Mouse (Mus musculus): ENCODE data around the gene Gfm2. TPM values are rescaled to one million over a fixed set of nuclear protein-coding genes. Genes with fewer than 3 reads are reported as not detected.
A peak's percentile ranks its signal among the peaks of the same experiment; 100 is the strongest.

Gfm2 gene
- 9.1 and 12.6 TPM in 2 replicates for polyA plus RNA-seq (2012; rRNA removed)
- 16.2 and 18.2 TPM in 2 replicates for polyA plus RNA-seq (2014; fragmentation: Nextera tagmentation; extraction: Ambion mirVana)

GRCm38 (mm10) chr13:97137466-97138400 is at the start of gene Gfm2, which contains the start of gene Nsa2:
Gene Gfm2 (plus strand): TSS chr13:97137937.
Gene Nsa2 (minus strand): TSS chr13:97137937.
- peak; percentile 89 to 92 (median 91) for DNase-seq (ENCODE audit: low read depth in 3 of 3, low spot score in 3 of 3)
- H3K36me3 ChIP-seq (replicated peaks; ENCODE audit: control insufficient read depth, insufficient read depth, low read depth): peaks cover 13% of the 10 kb centered on the region
- H3K4me3 ChIP-seq (ENCODE audit: insufficient read depth in 1 of 2, low read depth in 2 of 2, low read length in 2 of 2): peak within 1 kb of the TSS; percentile 88
- H3K27me3 ChIP-seq (ENCODE audit: control insufficient read depth, insufficient read depth, low read length): no peaks in the 10 kb centered on the region
- H3K4me1 ChIP-seq (replicated peaks; ENCODE audit: control insufficient read depth in 2 of 2, insufficient read depth in 2 of 2, low read length in 1 of 2): peaks cover 5 to 6% of the 10 kb centered on the region in 2 experiments
- peak; percentile 97 for ATAC-seq (ENCODE audit: insufficient read depth)
- H3K27ac ChIP-seq: peak within 1 kb of the TSS; percentile 28
- H3K4me2 ChIP-seq (ENCODE audit: low read depth): peak within 1 kb of the TSS; percentile 75
- WGBS (ENCODE audit: insufficient replicate concordance): under 1% methylated on average over 57 of the region's 57 CpGs
- peak within 1 kb of the TSS; percentile 87 for H3K9ac ChIP-seq (replicated peaks)
- no peaks in the 10 kb centered on the region for H3K9me3 ChIP-seq (ENCODE audit: control insufficient read depth, low read length)
- TF ChIP-seq CTCF (IDR thresholded peaks at IDR 0.05; ENCODE audit: low read depth) (no peak), EP300 (IDR thresholded peaks at IDR 0.05; ENCODE audit: low read depth) (no peak)

GRCm38 (mm10) chr13:97088183-97088582 is 49.6 kb upstream of the Gfm2 start:
- no peak for TF ChIP-seq CTCF (IDR thresholded peaks at IDR 0.05; ENCODE audit: low read depth)
- no peak for TF ChIP-seq EP300 (IDR thresholded peaks at IDR 0.05; ENCODE audit: low read depth)
- DNase-seq (ENCODE audit: low read depth in 3 of 3, low spot score in 3 of 3) (no peak), ATAC-seq (ENCODE audit: insufficient read depth) (no peak)
- no peaks in the 10 kb centered on the region for H3K36me3 ChIP-seq (replicated peaks; ENCODE audit: control insufficient read depth, insufficient read depth, low read depth)
- H3K4me1 ChIP-seq (replicated peaks; ENCODE audit: control insufficient read depth in 2 of 2, insufficient read depth in 2 of 2, low read length in 1 of 2): peaks cover 8 to 9% of the 10 kb centered on the region in 2 experiments; a peak in 3 of 4 replicates
- no peak overlapping the region for H3K27ac ChIP-seq
- no peak overlapping the region for H3K9ac ChIP-seq (replicated peaks)
- no peaks in the 10 kb centered on the region for H3K27me3 ChIP-seq (ENCODE audit: control insufficient read depth, insufficient read depth, low read length)
- WGBS (ENCODE audit: insufficient replicate concordance): 75% methylated on average over 3 of the region's 3 CpGs
- no peak overlapping the region for H3K4me3 ChIP-seq (ENCODE audit: insufficient read depth in 1 of 2, low read depth in 2 of 2, low read length in 2 of 2)
- H3K4me2 ChIP-seq (ENCODE audit: low read depth): no peak overlapping the region
- H3K9me3 ChIP-seq (ENCODE audit: control insufficient read depth, low read length): no peaks in the 10 kb centered on the region

- no peaks in the 10 kb centered on the region for H3K4me1 ChIP-seq (replicated peaks; ENCODE audit: control insufficient read depth in 2 of 2, insufficient read depth in 2 of 2, low read length in 1 of 2)
Measured at GRCm38 (mm10) chr13:97095726-97096125, 42.0 kb upstream of the Gfm2 start.

GRCm38 (mm10) chr13:97099187-97099852 is 38.4 kb upstream of the Gfm2 start, which contains the start of gene Gm6169:
Gene Gm6169 (minus strand): TSS chr13:97099237.
- H3K9me3 ChIP-seq (ENCODE audit: control insufficient read depth, low read length): no peaks in the 10 kb centered on the region
- no peak within 1 kb of the TSS for H3K27ac ChIP-seq
- no peaks in the 10 kb centered on the region for H3K4me1 ChIP-seq (replicated peaks; ENCODE audit: control insufficient read depth in 2 of 2, insufficient read depth in 2 of 2, low read length in 1 of 2)
- ATAC-seq (ENCODE audit: insufficient read depth): 0 out of 2 replicates have a peak, but pooled peaks have one; percentile 28
- TF ChIP-seq EP300 (IDR thresholded peaks at IDR 0.05; ENCODE audit: low read depth) (no peak), CTCF (IDR thresholded peaks at IDR 0.05; ENCODE audit: low read depth) (peak; percentile 83)
- H3K4me2 ChIP-seq (ENCODE audit: low read depth): no peak within 1 kb of the TSS
- 75% methylated on average over 22 of the region's 22 CpGs for WGBS (ENCODE audit: insufficient replicate concordance)
- no peaks in the 10 kb centered on the region for H3K36me3 ChIP-seq (replicated peaks; ENCODE audit: control insufficient read depth, insufficient read depth, low read depth)
- no peak within 1 kb of the TSS for H3K4me3 ChIP-seq (ENCODE audit: insufficient read depth in 1 of 2, low read depth in 2 of 2, low read length in 2 of 2)
- peak in 1 of 3 experiments; percentile 29 for DNase-seq (ENCODE audit: low read depth in 3 of 3, low spot score in 3 of 3)
- no peaks in the 10 kb centered on the region for H3K27me3 ChIP-seq (ENCODE audit: control insufficient read depth, insufficient read depth, low read length)
- no peak within 1 kb of the TSS for H3K9ac ChIP-seq (replicated peaks)

More at GRCm38 (mm10) chr13:97095726-97096125, 42.0 kb upstream of the Gfm2 start:
- ATAC-seq (ENCODE audit: insufficient read depth) (no peak), DNase-seq (ENCODE audit: low read depth in 3 of 3, low spot score in 3 of 3) (no peak)
- no peak overlapping the region for H3K9ac ChIP-seq (replicated peaks)
- no peak overlapping the region for H3K27ac ChIP-seq
- H3K36me3 ChIP-seq (replicated peaks; ENCODE audit: control insufficient read depth, insufficient read depth, low read depth): no peaks in the 10 kb centered on the region
- no peak for TF ChIP-seq CTCF (IDR thresholded peaks at IDR 0.05; ENCODE audit: low read depth)
- 68% methylated on average over 4 of the region's 4 CpGs for WGBS (ENCODE audit: insufficient replicate concordance)
- no peaks in the 10 kb centered on the region for H3K27me3 ChIP-seq (ENCODE audit: control insufficient read depth, insufficient read depth, low read length)
- no peak overlapping the region for H3K4me2 ChIP-seq (ENCODE audit: low read depth)
- H3K4me3 ChIP-seq (ENCODE audit: insufficient read depth in 1 of 2, low read depth in 2 of 2, low read length in 2 of 2): no peak overlapping the region
- H3K9me3 ChIP-seq (ENCODE audit: control insufficient read depth, low read length): no peaks in the 10 kb centered on the region

Data from liver, embryonic 14.5 days (tissue).